Mouse (Mus musculus): ENCODE results near the gene Alk.

- no peak for TF ChIP-seq CTCF (IDR thresholded peaks at IDR 0.05; ENCODE audit: low read depth, low read length)
- TF ChIP-seq GATA1 (IDR thresholded peaks at IDR 0.05; ENCODE audit: borderline replicate concordance, low read length), result no peak
These were observed 653.5 kb downstream of the Alk start for GRCm38 (mm10) chr17:71950968-71951367.

Measured in G1E (cell line).